Mouse (Mus musculus) bone marrow, adult 2 months (tissue): Measurements from ENCODE around the gene Leng1.

ENCODE experiments used
- CTCF ChIP-seq: fragments of 200-500 bp; IDR thresholded peaks from 2 replicates; pipeline ENCODE4 v1.5.1; 2011; ENCODE audit warnings: low read length, control low read depth; ENCODE audit not compliant: control insufficient read depth, insufficient read depth
- POLR2A ChIP-seq: fragments of 200-500 bp; IDR thresholded peaks from 2 replicates; pipeline ENCODE4 v1.6.1; 2011; ENCODE audit warnings: low read depth, mild to moderate bottlenecking, control low read depth, low read length, borderline replicate concordance; ENCODE audit not compliant: control insufficient read depth

- no peak for TF ChIP-seq CTCF
- TF ChIP-seq POLR2A: no peak
These were observed 10.7 kb upstream of the Leng1 start for GRCm38 (mm10) chr7:3676371-3676770.
